Mouse (Mus musculus) liver, postnatal 0 days (tissue): ENCODE measurements around the gene Mrap.

ENCODE experiments used
- CTCF ChIP-seq: sonication (generic); IDR thresholded peaks from 2 replicates; pipeline ENCODE4 v1.5.1; 2016; ENCODE audit warnings: antibody characterized with exemption, low read depth
- EP300 ChIP-seq: IDR thresholded peaks from 2 replicates; pipeline ENCODE4 v1.6.1; 2016; ENCODE audit warnings: antibody characterized with exemption, low read depth, mild to moderate bottlenecking

DNA sequence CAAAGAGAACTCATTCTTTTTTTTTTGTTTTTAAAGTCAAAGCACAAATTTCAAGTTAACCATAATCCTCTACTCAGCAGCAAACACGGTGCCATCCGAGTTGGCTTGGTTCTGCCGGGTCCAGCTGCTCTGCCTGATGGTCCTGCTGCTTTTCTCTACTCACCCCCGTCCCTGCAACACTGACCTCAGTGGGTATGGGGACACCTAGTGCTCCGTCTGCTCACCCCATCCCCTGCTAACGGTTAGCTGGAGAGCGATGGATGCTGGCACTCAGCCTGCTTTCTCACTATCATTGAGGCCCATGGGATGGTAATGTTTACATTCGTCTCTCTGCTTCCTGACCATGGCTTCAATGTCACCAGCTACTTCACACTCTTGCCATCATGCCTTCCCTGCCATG, 60.4 kb downstream of the Mrap start:
- TF ChIP-seq CTCF, result no peak
- TF ChIP-seq EP300, result no peak
